ENCODE assay signal across 9 mouse cellular contexts in genomic region chr13:95389866-95390865, GRCm38 (mm10). TPM values are rescaled to one million over a fixed set of nuclear protein-coding genes. Genes with fewer than 3 reads are reported as not detected.
DNase-seq lines count a peak whose midpoint lies in the region; ATAC-seq lines count a peak whose summit lies in the region.
"Had no signal": no experiment of that assay in that cellular context is flagged by ENCODE, and none has a peak within 500 bp of the region (broad histone marks: within the 10 kb centered on the region; RNA-seq: fewer than 3 reads in every experiment).

No protein-coding gene starts in this region.

- WGBS in hindbrain, embryonic 14.5 days: 32% methylated on average over 24 of the region's 24 CpGs

- H3K36me3 ChIP-seq in hindbrain, embryonic 14.5 days (replicated peaks; ENCODE audit: control insufficient read depth, insufficient read depth): no peaks in the 10 kb centered on the region

- H3K27me3 ChIP-seq in hindbrain, embryonic 14.5 days (ENCODE audit: control insufficient read depth, insufficient read depth, low read length): no peaks in the 10 kb centered on the region

- H3K9me3 ChIP-seq in hindbrain, embryonic 14.5 days (ENCODE audit: control insufficient read depth, low read length): no peaks in the 10 kb centered on the region

- H3K9ac ChIP-seq in hindbrain, embryonic 14.5 days: 0 out of 2 replicates have a peak overlapping the region, but pooled peaks have one; percentile 10

- ATAC-seq in hindbrain, embryonic 14.5 days (ENCODE audit: low FRiP score): peak; percentile 34; the same call in 1 of the 2 replicates

- no peak overlapping the region for H3K27ac ChIP-seq in hindbrain, embryonic 14.5 days

- H3K4me1 ChIP-seq in hindbrain, embryonic 14.5 days (replicated peaks; ENCODE audit: control insufficient read depth, insufficient read depth, low read length): no peaks in the 10 kb centered on the region

- peak; percentile 88 for DNase-seq in NIH3T3 (ENCODE audit: low read depth)
- DNase-seq in cerebellum, adult 9-11 months: peak; percentile 48
- peak; percentile 28 to 76 for DNase-seq in frontal cortex, postnatal 10 days (ENCODE audit: low spot score in 2 of 2)
- peak; percentile 92 for DNase-seq in hindbrain, embryonic 14.5 days (ENCODE audit: low spot score)
- peak; percentile 73 to 84 for DNase-seq in layer of hippocampus, postnatal 14 days (ENCODE audit: low spot score in 2 of 2)
- DNase-seq in lung, postnatal 25 days (ENCODE audit: low spot score): peak; percentile 76
- DNase-seq in retina, postnatal 1 day: peak; percentile 82
- peak; percentile 63 to 69 for DNase-seq in thymus, postnatal 36 days

- peak overlapping the region; percentile 36; the same call in 1 of the 2 replicates for H3K4me2 ChIP-seq in hindbrain, embryonic 14.5 days (replicated peaks)

- H3K4me3 ChIP-seq in hindbrain, embryonic 14.5 days (replicated peaks; ENCODE audit: low read length): no peak overlapping the region
- H3K4me3 ChIP-seq: myocyte had no signal

RNA-seq across cellular contexts. Expression of gene Aggf1, which starts 15.0 kb away (rescaled TPM):
- polyA plus RNA-seq in hindbrain, embryonic 14.5 days (2014; fragmentation: Nextera tagmentation; extraction: Ambion mirVana): 34.6 and 41.7 TPM in 2 replicates
- total RNA-seq in layer of hippocampus, postnatal 14 days (2021): 10 to 100 TPM; 44.1 to 45.5 TPM

RNA-seq across cellular contexts. Expression of gene Crhbp, which starts 54.6 kb away (rescaled TPM):
- polyA plus RNA-seq in hindbrain, embryonic 14.5 days (2014; fragmentation: Nextera tagmentation; extraction: Ambion mirVana): 10.4 and 11.7 TPM in 2 replicates
- total RNA-seq in layer of hippocampus, postnatal 14 days (2021): 10 to 100 TPM; 16.8 to 17.8 TPM
